Mouse (Mus musculus) MEL (cell line): ENCODE measurements around the gene Abhd16a. TPM values are rescaled to one million over a fixed set of nuclear protein-coding genes. Genes with fewer than 3 reads are reported as not detected.

Source experiments
- DNase-seq: peaks from one replicate; pipeline ENCODE4 v3.0.0; 2011; ENCODE audit warnings: low read depth, low spot score
- H3K27ac ChIP-seq: 2 replicates; pipeline ENCODE4 v1.5.1; 2012; ENCODE audit warnings: low read depth, mild to moderate bottlenecking, control low read depth, low read length, moderate library complexity; ENCODE audit not compliant: control insufficient read depth
- H3K27me3 ChIP-seq, 2 experiments: fragments of 150-350 bp in 1 of 2; sonication (generic) in 1 of 2; 2 replicates each; pipeline ENCODE4 v1.6.1; 2012; ENCODE audit warnings: low read length in 2 of 2, mild to moderate bottlenecking in 2 of 2, improper control_type of control experiment in 1 of 2, moderate library complexity in 1 of 2; ENCODE audit not compliant: insufficient read depth in 2 of 2, control insufficient read depth in 1 of 2
- H3K36me3 ChIP-seq, 2 experiments: 2 replicates each; pipeline ENCODE4 v1.6.1; 2012 to 2014; ENCODE audit warnings: low read length in 2 of 2, improper control_type of control experiment in 1 of 2, inconsistent platforms in 1 of 2, mild to moderate bottlenecking in 1 of 2; ENCODE audit not compliant: insufficient read depth in 2 of 2, control insufficient read depth in 1 of 2
- H3K4me1 ChIP-seq, 2 experiments: fragments of 150-350 bp in 1 of 2; sonication (generic) in 1 of 2; 2 replicates each; pipeline ENCODE4 v1.6.1; 2012; ENCODE audit warnings: low read length in 2 of 2, improper control_type of control experiment in 1 of 2, mild to moderate bottlenecking in 1 of 2; ENCODE audit not compliant: insufficient read depth in 2 of 2, control insufficient read depth in 1 of 2
- H3K4me3 ChIP-seq, 2 experiments: fragments of 150-350 bp in 1 of 2; sonication (generic) in 1 of 2; 2 replicates each; pipeline ENCODE4 v1.5.1; 2012; ENCODE audit warnings: low read depth in 2 of 2, low read length in 2 of 2, mild to moderate bottlenecking in 2 of 2, moderate library complexity in 2 of 2, control low read depth in 1 of 2, improper control_type of control experiment in 1 of 2; ENCODE audit not compliant: control insufficient read depth in 1 of 2, insufficient read depth in 1 of 2
- H3K79me2 ChIP-seq: 2 replicates; pipeline ENCODE4 v1.6.1; 2012; ENCODE audit warnings: mild to moderate bottlenecking, low read length, moderate library complexity; ENCODE audit not compliant: control insufficient read depth, poor library complexity, insufficient read depth
- H3K9ac ChIP-seq: 2 replicates; pipeline ENCODE4 v1.6.1; 2012; ENCODE audit warnings: low read depth, mild to moderate bottlenecking, control low read depth, low read length, moderate library complexity; ENCODE audit not compliant: control insufficient read depth, poor library complexity, severe bottlenecking
- H3K9me3 ChIP-seq: fragments of 150-350 bp; sonication (generic); replicated peaks from 2 replicates; pipeline ENCODE4 v1.6.1; 2012; ENCODE audit warnings: mild to moderate bottlenecking, low read length, improper control_type of control experiment, moderate library complexity; ENCODE audit not compliant: insufficient read depth
- CHD1 ChIP-seq: IDR thresholded peaks from 2 replicates; pipeline ENCODE4 v1.6.1; 2012; ENCODE audit warnings: low read depth, mild to moderate bottlenecking, inconsistent platforms, low read length, improper control_type of control experiment
- CTCF ChIP-seq, 3 experiments: IDR thresholded peaks in 2 of 3; conservative IDR thresholded peaks in 1 of 3; 2 replicates each; pipeline ENCODE4 v1.5.1; 2011 to 2012; ENCODE audit warnings: low read length in 3 of 3, low read depth in 2 of 3, mild to moderate bottlenecking in 2 of 3, improper control_type of control experiment in 1 of 3, inconsistent platforms in 1 of 3, mixed read lengths in 1 of 3, moderate library complexity in 1 of 3; ENCODE audit not compliant: control insufficient read depth in 1 of 3, insufficient read depth in 1 of 3, poor library complexity in 1 of 3, severe bottlenecking in 1 of 3
- E2F4 ChIP-seq: IDR thresholded peaks from 2 replicates; pipeline ENCODE4 v1.6.1; 2011; ENCODE audit warnings: low read depth, low read length, improper control_type of control experiment, borderline replicate concordance
- ELF1 ChIP-seq: IDR thresholded peaks from 2 replicates; pipeline ENCODE4 v1.6.1; 2014; ENCODE audit warnings: low read depth, mild to moderate bottlenecking, inconsistent platforms, low read length, improper control_type of control experiment, moderate library complexity
- EP300 ChIP-seq, 2 experiments: IDR thresholded peaks; 2 replicates each; pipeline ENCODE4 v1.6.1; 2011; ENCODE audit warnings: improper control_type of control experiment in 2 of 2, low read length in 2 of 2, low read depth in 1 of 2, mild to moderate bottlenecking in 1 of 2
- ETS1 ChIP-seq: IDR thresholded peaks from 2 replicates; pipeline ENCODE4 v1.6.1; 2012; ENCODE audit warnings: low read depth, mild to moderate bottlenecking, inconsistent platforms, low read length, improper control_type of control experiment, moderate library complexity
- HCFC1 ChIP-seq: IDR thresholded peaks from 2 replicates; pipeline ENCODE4 v1.6.1; 2012; ENCODE audit warnings: low read depth, mild to moderate bottlenecking, inconsistent platforms, low read length, improper control_type of control experiment, moderate library complexity
- KAT2A ChIP-seq: conservative IDR thresholded peaks from 2 replicates; pipeline ENCODE4 v1.6.1; 2012; ENCODE audit warnings: low read depth, low read length, improper control_type of control experiment, inconsistent platforms
- MAX ChIP-seq: IDR thresholded peaks from 2 replicates; pipeline ENCODE4 v1.6.1; 2011; ENCODE audit warnings: low read length, improper control_type of control experiment
- MEF2A ChIP-seq: IDR thresholded peaks from 2 replicates; pipeline ENCODE4 v1.6.1; 2014; ENCODE audit warnings: low read depth, mild to moderate bottlenecking, inconsistent platforms, low read length, improper control_type of control experiment; ENCODE audit not compliant: poor library complexity, insufficient replicate concordance, severe bottlenecking; ENCODE audit errors: extremely low read depth
- MYB ChIP-seq: IDR thresholded peaks from 2 replicates; pipeline ENCODE4 v1.6.1; 2011; ENCODE audit warnings: mild to moderate bottlenecking, low read depth, low read length, improper control_type of control experiment
- MYC ChIP-seq: IDR thresholded peaks from 2 replicates; pipeline ENCODE4 v1.6.1; 2011; ENCODE audit warnings: low read depth, mild to moderate bottlenecking, low read length, improper control_type of control experiment, moderate library complexity
- NRF1 ChIP-seq: IDR thresholded peaks from 2 replicates; pipeline ENCODE4 v1.6.1; 2014; ENCODE audit warnings: low read depth, mild to moderate bottlenecking, inconsistent platforms, low read length, improper control_type of control experiment, moderate library complexity; ENCODE audit not compliant: poor library complexity, insufficient read depth, severe bottlenecking
- POLR2AphosphoS5 ChIP-seq: IDR thresholded peaks from 2 replicates; pipeline ENCODE4 v1.6.1; 2012; ENCODE audit warnings: low read depth, borderline replicate concordance, mild to moderate bottlenecking, inconsistent platforms, low read length, moderate library complexity, mixed read lengths
- RCOR1 ChIP-seq: IDR thresholded peaks from 2 replicates; pipeline ENCODE4 v1.6.1; 2012; ENCODE audit warnings: low read depth, mild to moderate bottlenecking, inconsistent platforms, low read length, improper control_type of control experiment
- SMC3 ChIP-seq: IDR thresholded peaks from 2 replicates; pipeline ENCODE4 v1.6.1; 2011; ENCODE audit warnings: low read depth, low read length, improper control_type of control experiment
- TAL1 ChIP-seq: IDR thresholded peaks from 2 replicates; pipeline ENCODE4 v1.6.1; 2012; ENCODE audit warnings: mild to moderate bottlenecking, inconsistent platforms, low read length, moderate library complexity, mixed read lengths
- TBP ChIP-seq: IDR thresholded peaks from 2 replicates; pipeline ENCODE4 v1.8.0; 2011; ENCODE audit warnings: low read depth, low read length, improper control_type of control experiment
- UBTF ChIP-seq: IDR thresholded peaks from 2 replicates; pipeline ENCODE4 v1.6.1; 2012; ENCODE audit warnings: low read depth, mild to moderate bottlenecking, inconsistent platforms, low read length, improper control_type of control experiment, moderate library complexity, borderline replicate concordance; ENCODE audit not compliant: insufficient read depth
- USF1 ChIP-seq: IDR thresholded peaks from 2 replicates; pipeline ENCODE4 v1.6.1; 2014; ENCODE audit warnings: low read depth, mild to moderate bottlenecking, inconsistent platforms, low read length, improper control_type of control experiment, moderate library complexity
- USF2 ChIP-seq, 2 experiments: IDR thresholded peaks; 2 replicates each; pipeline ENCODE4 v1.6.1; 2011 to 2012; ENCODE audit warnings: improper control_type of control experiment in 2 of 2, low read length in 2 of 2, borderline replicate concordance in 1 of 2, inconsistent platforms in 1 of 2, low read depth in 1 of 2, mild to moderate bottlenecking in 1 of 2; ENCODE audit not compliant: insufficient read depth in 1 of 2
- ZC3H11A ChIP-seq: IDR thresholded peaks from 2 replicates; pipeline ENCODE4 v1.6.1; 2012; ENCODE audit warnings: low read depth, mild to moderate bottlenecking, inconsistent platforms, low read length, improper control_type of control experiment
- ZMIZ1 ChIP-seq: IDR thresholded peaks from 2 replicates; pipeline ENCODE4 v1.6.1; 2012; ENCODE audit warnings: low read depth, mild to moderate bottlenecking, inconsistent platforms, low read length, improper control_type of control experiment, moderate library complexity
- ZNF384 ChIP-seq: IDR thresholded peaks from 2 replicates; pipeline ENCODE4 v1.6.1; 2012; ENCODE audit warnings: low read depth, mild to moderate bottlenecking, inconsistent platforms, low read length, improper control_type of control experiment
- polyA plus RNA-seq, 2 experiments: library from polyadenylated mRNA; stranded (reverse) in 1 of 2; unstranded in 1 of 2; fragments of >175 nt in 1 of 2; fragments of >200 nt in 1 of 2; gene quantifications; 2 replicates each; pipeline versions ENCODE4 v1.2.1 to v1.2.4; 2012; ENCODE audit warnings: low replicate concordance in 2 of 2, low read depth in 1 of 2; ENCODE audit not compliant: insufficient read length in 2 of 2, insufficient read depth in 1 of 2, missing spikeins in 1 of 2
- total RNA-seq: library from RNA; depleted of rRNA; stranded (reverse); fragments of 300-350 nt; gene quantifications from 2 replicates; pipeline ENCODE4 v1.2.3, GENCODE M21; 2012

Gene Abhd16a
- total and polyA plus RNA-seq, 3 experiments, result 96.1 to 126 TPM; not detected in 1

DNA sequence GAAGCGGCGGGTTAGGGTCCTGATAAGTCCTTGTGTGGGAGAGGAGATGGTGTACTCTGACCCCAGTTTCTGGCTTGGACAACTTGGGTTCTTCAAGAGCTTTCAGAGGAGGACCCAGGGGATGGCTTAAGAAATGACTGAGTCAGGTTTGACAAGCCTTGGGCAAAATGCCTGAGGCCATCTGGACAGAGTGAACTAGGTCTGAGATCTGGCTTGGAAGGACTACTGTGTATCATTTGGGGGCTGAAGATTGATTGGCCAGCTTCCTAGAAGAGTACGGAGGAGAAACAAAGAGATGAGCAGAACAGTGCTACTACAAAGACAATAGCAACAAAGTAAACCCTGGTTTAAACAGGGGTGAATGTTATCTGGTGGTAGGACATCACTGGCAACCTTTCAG is 25.6 kb upstream of the Abhd16a start:
- TF ChIP-seq ZNF384 (no peak), TBP (no peak), SMC3 (no peak), E2F4 (no peak), KAT2A (no peak), RCOR1 (no peak), TAL1 (no peak), ETS1 (no peak), NRF1 (no peak), USF2 (IDR thresholded peaks at IDR 0.05; ENCODE audit: borderline replicate concordance in 1 of 2, insufficient read depth in 1 of 2, low read depth in 1 of 2, low read length in 2 of 2) (no peak), ZC3H11A (no peak), POLR2AphosphoS5 (no peak), MYC (no peak), MEF2A (no peak), ELF1 (no peak)
- Histone ChIP-seq H3K36me3 (peaks cover 0 to 1% of the 10 kb centered on the region in 2 experiments; a peak in 2 of 4 replicates), H3K27me3 (no peaks in the 10 kb centered on the region), H3K9me3 (no peaks in the 10 kb centered on the region), H3K4me3 (no peak overlapping the region), H3K4me1 (peaks cover 0 to 8% of the 10 kb centered on the region in 2 experiments; a peak in 3 of 4 replicates), H3K79me2 (no peaks in the 10 kb centered on the region), H3K27ac (no peak overlapping the region), H3K9ac (no peak overlapping the region)
- no peak for DNase-seq

GRCm38 (mm10) chr17:35064378-35064877 is 24.6 kb upstream of the Abhd16a start:
- H3K27me3 ChIP-seq, result no peaks in the 10 kb centered on the region
- peaks cover 0 to 9% of the 10 kb centered on the region in 2 experiments; a peak in 3 of 4 replicates for H3K4me1 ChIP-seq

More at GRCm38 (mm10) chr17:35064378-35064877, 24.6 kb upstream of the Abhd16a start:
- Histone ChIP-seq H3K27ac (no peak overlapping the region), H3K36me3 (no peaks in the 10 kb centered on the region; a peak in 1 of 4 replicates), H3K4me3 (no peak overlapping the region), H3K79me2 (no peaks in the 10 kb centered on the region), H3K9me3 (no peaks in the 10 kb centered on the region), H3K9ac (no peak overlapping the region)
- TF ChIP-seq CHD1 (no peak), USF2 (IDR thresholded peaks at IDR 0.05; ENCODE audit: borderline replicate concordance in 1 of 2, insufficient read depth in 1 of 2, low read depth in 1 of 2, low read length in 2 of 2) (no peak), USF1 (no peak), ZC3H11A (no peak), UBTF (no peak), E2F4 (no peak), CTCF (IDR thresholded peaks at IDR 0.05 in 2 of 3, conservative IDR thresholded peaks at IDR 0.05 in 1 of 3; ENCODE audit: control insufficient read depth in 1 of 3, insufficient read depth in 1 of 3, low read depth in 2 of 3, low read length in 3 of 3, poor library complexity in 1 of 3, severe bottlenecking in 1 of 3) (no peak), TAL1 (no peak), EP300 (IDR thresholded peaks at IDR 0.05; ENCODE audit: low read depth in 1 of 2, low read length in 2 of 2) (no peak), HCFC1 (no peak), ZMIZ1 (no peak), MYC (no peak), RCOR1 (no peak), MYB (no peak), ETS1 (no peak), MAX (no peak)
- DNase-seq, result no peak
